Mouse (Mus musculus) forebrain, embryonic 12.5 days (tissue): ENCODE measurements at regions not wholly inside any gene's neighbourhood (a gene's known extent, or its start where the extent isn't known, plus 50 kb on each side); places are given as distances from the start of the nearest gene placed in this dataset.
A peak's percentile ranks its signal among the peaks of the same experiment; 100 is the strongest.

ENCODE experiments used
- ATAC-seq: fragments of 200-750 bp; cut with Nextera tagmentation; 2 replicates; pipeline ENCODE4 v1.8.0; 2017; ENCODE audit warnings: moderate TSS enrichment; ENCODE audit not compliant: low FRiP score
- H3K27ac ChIP-seq: fragments of 300-500 bp; sonication (generic); 2 replicates; pipeline ENCODE4 v1.5.1; 2016; ENCODE audit warnings: mild to moderate bottlenecking
- H3K27me3 ChIP-seq: fragments of 300-500 bp; sonication (generic); 2 replicates; pipeline ENCODE4 v1.6.1; 2016; ENCODE audit warnings: mild to moderate bottlenecking
- H3K36me3 ChIP-seq: fragments of 300-500 bp; sonication (generic); replicated peaks from 2 replicates; pipeline ENCODE4 v1.6.1; 2016; ENCODE audit warnings: mild to moderate bottlenecking
- H3K4me1 ChIP-seq: fragments of 300-500 bp; sonication (generic); 2 replicates; pipeline ENCODE4 v1.6.1; 2016
- H3K4me2 ChIP-seq: fragments of 300-500 bp; sonication (generic); 2 replicates; pipeline ENCODE4 v1.6.1; 2016; ENCODE audit warnings: mild to moderate bottlenecking, moderate library complexity
- H3K4me3 ChIP-seq: fragments of 300-500 bp; sonication (generic); replicated peaks from 2 replicates; pipeline ENCODE4 v1.5.1; 2016; ENCODE audit warnings: mild to moderate bottlenecking
- H3K9ac ChIP-seq: fragments of 300-500 bp; sonication (generic); 2 replicates; pipeline ENCODE4 v1.6.1; 2016; ENCODE audit warnings: mild to moderate bottlenecking
- H3K9me3 ChIP-seq: fragments of 300-500 bp; sonication (generic); 2 replicates; pipeline ENCODE4 v1.6.1; 2016
- WGBS: fragments of 180-500 bp; shearing (Covaris S2); methylation state at CpG from one replicate; pipeline ENCODE4 v1.1.7; 2016; 5-methylcytosine and 5-hydroxymethylcytosine counted together

DNA sequence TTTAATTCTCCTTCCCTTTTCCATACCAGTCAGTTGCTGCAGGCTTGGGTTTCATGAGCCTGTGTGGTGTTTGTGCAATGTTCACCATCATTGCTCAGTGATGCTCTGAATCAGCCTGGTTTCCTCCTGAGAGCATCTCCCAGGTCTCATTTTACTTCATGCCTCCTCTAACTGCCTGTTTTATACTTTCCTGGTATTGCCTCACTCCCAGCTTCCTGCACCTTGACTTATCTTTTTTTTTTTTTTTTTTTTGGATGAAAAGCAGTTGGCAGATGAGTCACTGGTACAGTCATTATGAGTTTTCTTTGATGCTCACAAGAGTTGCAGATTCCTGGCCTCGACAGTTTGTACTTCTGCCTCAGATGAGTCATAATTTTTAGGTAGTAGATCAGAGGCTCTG, 81.5 kb upstream of the Tet2 start:
- no peak overlapping the region for H3K27ac ChIP-seq
- 71% methylated on average over 1 of the region's 1 CpGs for WGBS
- H3K4me1 ChIP-seq: no peaks in the 10 kb centered on the region
- H3K4me3 ChIP-seq: no peak overlapping the region
- H3K27me3 ChIP-seq: no peaks in the 10 kb centered on the region; the same call in 1 of the 2 replicates
- H3K36me3 ChIP-seq: no peaks in the 10 kb centered on the region
- ATAC-seq: no peak
- H3K9ac ChIP-seq: no peak overlapping the region
- no peaks in the 10 kb centered on the region for H3K9me3 ChIP-seq
- H3K4me2 ChIP-seq: no peak overlapping the region

DNA sequence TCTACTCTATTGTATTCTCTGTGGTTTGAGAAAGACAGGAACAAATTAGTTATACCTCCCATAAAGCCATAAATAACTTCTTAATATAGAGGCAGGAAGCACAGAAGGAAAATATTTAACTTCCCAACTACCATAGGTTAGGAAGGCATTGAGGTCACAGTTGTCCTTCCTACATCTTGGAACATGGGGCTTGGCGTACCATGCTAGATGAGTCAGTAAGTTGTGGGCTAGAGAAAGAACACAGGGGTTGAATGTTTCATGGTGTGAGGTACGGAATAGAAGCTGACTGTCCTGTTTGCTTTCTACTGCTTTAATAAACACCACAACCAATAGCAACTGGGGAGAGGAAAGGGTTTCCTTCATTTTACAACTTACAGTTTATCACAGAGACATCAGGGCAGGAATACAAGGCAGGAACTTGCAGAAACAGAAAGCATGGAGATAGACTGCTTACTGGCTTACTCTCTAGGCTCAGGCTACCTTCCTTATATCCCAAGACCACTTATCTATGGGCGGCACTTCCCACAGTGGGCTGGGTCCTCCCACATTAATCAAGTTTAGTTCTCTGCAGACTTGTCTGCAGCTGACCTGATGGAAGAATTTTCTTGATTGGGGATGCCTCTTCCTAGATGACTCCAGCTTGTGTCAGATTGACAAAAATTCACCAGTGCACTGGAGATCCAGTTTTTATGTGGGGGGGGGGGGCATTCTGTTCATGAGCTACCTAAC, 82.3 kb upstream of the Tet2 start:
- H3K27ac ChIP-seq: no peak overlapping the region
- H3K36me3 ChIP-seq: no peaks in the 10 kb centered on the region
- H3K4me2 ChIP-seq: no peak overlapping the region
- ATAC-seq: no peak
- no peaks in the 10 kb centered on the region for H3K9me3 ChIP-seq
- no peak overlapping the region for H3K4me3 ChIP-seq
- H3K27me3 ChIP-seq: no peaks in the 10 kb centered on the region; the same call in 1 of the 2 replicates
- 90% methylated on average over 3 of the region's 3 CpGs for WGBS
- H3K9ac ChIP-seq: no peak overlapping the region
- H3K4me1 ChIP-seq: no peaks in the 10 kb centered on the region

DNA sequence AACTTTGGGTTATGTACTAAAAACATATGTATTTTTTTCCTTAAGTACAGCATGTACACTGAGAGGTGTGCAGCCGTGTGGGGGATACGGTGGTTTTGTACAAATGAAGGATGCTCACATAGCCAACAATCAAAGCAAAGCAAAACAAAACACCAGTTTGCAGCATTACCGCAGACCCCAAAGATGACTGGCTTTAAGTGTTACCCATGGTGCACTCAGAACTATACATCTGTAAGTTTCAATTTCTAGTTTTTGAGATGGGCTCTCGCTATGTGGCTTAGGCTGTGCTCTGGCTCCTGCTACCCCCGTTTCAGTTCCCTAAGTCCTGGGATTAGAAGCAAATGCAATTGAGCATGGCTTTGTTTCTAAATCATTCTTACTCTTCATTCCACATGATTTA, 89.4 kb upstream of the Tet2 start:
- ATAC-seq: no peak

DNA sequence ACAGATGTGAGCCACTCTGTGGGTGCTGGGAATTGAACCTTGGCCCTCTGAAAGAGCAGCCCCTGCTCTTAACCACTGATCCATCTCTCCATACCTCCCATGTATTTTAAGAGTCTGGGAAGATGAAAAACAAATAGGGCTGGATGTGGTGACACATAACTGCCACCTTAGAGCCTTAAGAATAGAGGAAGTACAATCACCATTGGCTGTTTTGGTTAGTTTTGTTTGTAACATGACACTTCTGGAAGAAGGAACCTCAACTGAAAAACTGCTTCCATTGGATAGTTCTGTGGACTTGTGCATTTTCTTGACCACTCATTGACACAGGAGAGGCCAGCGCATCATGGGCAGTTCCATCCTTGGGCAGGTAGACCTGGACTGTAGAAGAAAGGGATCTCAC, 100.7 kb upstream of the Tet2 start:
- no peak overlapping the region for H3K4me3 ChIP-seq
- WGBS: 95% methylated on average over 1 of the region's 1 CpGs
- no peaks in the 10 kb centered on the region; the same call in none of the 2 replicates for H3K4me1 ChIP-seq
- no peaks in the 10 kb centered on the region for H3K9me3 ChIP-seq
- H3K4me2 ChIP-seq: no peak overlapping the region
- H3K36me3 ChIP-seq: no peaks in the 10 kb centered on the region
- no peak overlapping the region for H3K27ac ChIP-seq
- H3K27me3 ChIP-seq: no peaks in the 10 kb centered on the region
- no peak for ATAC-seq
- H3K9ac ChIP-seq: no peak overlapping the region

More for the DNA sequence above, 89.4 kb upstream of the Tet2 start:
- WGBS: 86% methylated on average over 5 of the region's 5 CpGs
- no peak overlapping the region for H3K4me3 ChIP-seq
- no peak overlapping the region for H3K4me2 ChIP-seq
- no peak overlapping the region for H3K9ac ChIP-seq
- no peaks in the 10 kb centered on the region for H3K9me3 ChIP-seq
- H3K27ac ChIP-seq: no peak overlapping the region
- no peaks in the 10 kb centered on the region for H3K36me3 ChIP-seq
- H3K4me1 ChIP-seq: no peaks in the 10 kb centered on the region
- H3K27me3 ChIP-seq: no peaks in the 10 kb centered on the region; the same call in 1 of the 2 replicates

DNA sequence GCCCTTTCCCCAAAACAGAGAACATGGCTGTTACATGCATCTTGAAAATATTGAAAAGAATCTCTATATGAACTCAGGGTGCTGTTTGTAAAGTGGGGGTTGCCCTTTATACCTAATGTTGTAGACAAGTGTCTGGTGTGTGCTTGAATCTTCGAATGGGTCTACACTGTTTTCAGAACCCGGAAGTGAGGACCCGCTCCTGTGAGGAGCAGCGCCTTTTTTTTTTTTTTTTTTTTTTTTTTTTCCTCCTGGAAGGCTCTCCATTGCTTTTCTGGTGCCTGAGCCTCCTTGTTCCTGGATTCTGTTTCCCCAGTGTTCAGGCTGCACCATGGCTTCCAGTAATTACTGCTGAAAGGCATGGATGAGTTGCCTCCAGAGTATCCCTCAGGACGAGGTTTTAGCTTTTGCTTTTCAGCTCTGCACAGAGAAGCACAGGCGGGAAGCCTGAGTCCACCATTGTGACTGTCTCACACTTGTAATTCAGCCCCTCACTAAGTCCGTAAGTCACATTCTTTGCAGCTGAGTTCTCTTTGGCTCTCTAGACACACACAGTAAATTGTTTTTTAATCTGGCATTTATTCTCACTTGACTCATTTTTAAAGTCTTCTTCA, 101.6 kb upstream of the Tet2 start:
- Histone ChIP-seq H3K36me3 (no peaks in the 10 kb centered on the region), H3K27me3 (no peaks in the 10 kb centered on the region), H3K9me3 (no peaks in the 10 kb centered on the region), H3K4me2 (no peak overlapping the region), H3K9ac (no peak overlapping the region), H3K4me1 (no peaks in the 10 kb centered on the region; the same call in none of the 2 replicates), H3K4me3 (no peak overlapping the region), H3K27ac (no peak overlapping the region)
- WGBS: 36% methylated on average over 7 of the region's 7 CpGs
- 0 out of 2 replicates have a peak, but pooled peaks have one; percentile 68 for ATAC-seq

DNA sequence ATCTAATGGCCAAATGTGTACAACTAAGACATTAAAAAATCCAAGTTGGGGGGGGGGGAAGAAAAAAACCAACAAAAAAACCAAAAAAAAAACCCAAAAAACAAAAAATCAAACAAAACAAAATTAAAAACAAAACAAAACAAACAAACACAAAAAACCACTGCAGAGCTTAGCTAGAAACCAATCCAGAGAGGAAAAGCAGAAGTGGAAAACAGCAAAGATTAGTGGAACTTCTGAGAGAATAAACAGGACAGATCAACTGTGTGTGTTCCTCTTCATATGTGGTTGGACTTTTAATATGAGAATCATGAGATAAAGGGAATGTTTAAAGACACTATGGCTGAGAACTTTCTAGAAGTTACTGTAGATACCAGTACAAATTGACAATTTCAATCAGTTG, 105.1 kb upstream of the Tet2 start:
- no peaks in the 10 kb centered on the region; the same call in none of the 2 replicates for H3K4me1 ChIP-seq
- no peak overlapping the region for H3K4me2 ChIP-seq
- no peak overlapping the region for H3K9ac ChIP-seq
- ATAC-seq: no peak
- no peak overlapping the region for H3K27ac ChIP-seq
- H3K4me3 ChIP-seq: no peak overlapping the region
- no peaks in the 10 kb centered on the region for H3K9me3 ChIP-seq
- H3K27me3 ChIP-seq: no peaks in the 10 kb centered on the region
- H3K36me3 ChIP-seq: no peaks in the 10 kb centered on the region

DNA sequence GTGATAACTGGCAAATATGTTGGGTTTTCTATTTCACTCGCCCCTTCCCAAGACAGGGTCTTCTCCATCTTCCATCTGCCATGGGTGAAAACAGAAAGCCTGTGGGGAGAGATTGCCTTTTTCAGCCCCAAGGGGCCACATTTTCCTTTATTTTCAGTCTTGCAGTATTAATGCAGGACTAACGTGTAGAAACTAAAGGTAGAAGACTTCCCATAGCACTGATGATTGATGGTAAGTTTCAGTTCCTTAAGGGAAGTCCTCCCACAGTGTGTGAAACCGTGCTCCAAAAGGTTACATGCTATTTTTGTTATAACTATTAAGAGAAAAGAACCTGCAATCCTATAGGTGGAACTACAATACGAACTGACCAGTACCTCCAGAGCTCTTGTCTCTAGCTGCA, 107.1 kb upstream of the Tet2 start:
- Histone ChIP-seq H3K27ac (no peak overlapping the region), H3K4me2 (no peak overlapping the region), H3K27me3 (no peaks in the 10 kb centered on the region), H3K36me3 (no peaks in the 10 kb centered on the region), H3K9me3 (no peaks in the 10 kb centered on the region), H3K4me1 (no peaks in the 10 kb centered on the region), H3K9ac (no peak overlapping the region), H3K4me3 (no peak overlapping the region)
- ATAC-seq: no peak
- 87% methylated on average over 4 of the region's 4 CpGs for WGBS

DNA sequence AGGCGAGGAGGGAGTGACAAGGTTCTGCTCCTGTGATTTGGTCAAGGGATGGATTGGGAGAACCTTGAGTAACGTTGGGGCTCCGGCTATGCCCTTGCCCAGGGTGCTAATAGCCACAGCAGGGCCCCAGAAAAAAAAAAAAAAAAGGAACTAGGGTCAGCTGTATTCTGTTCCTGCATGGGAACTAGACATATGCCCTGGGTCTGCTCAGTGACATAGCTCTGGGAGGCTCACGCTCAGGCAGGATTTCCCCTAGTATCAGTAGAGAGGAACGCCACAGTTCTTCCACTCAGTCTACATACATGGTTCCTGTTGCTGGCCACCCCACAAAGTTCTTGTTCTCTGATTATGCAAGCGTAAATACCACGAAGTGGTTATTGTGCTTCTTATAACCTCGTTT, 114.8 kb upstream of the Tet2 start:
- H3K4me3 ChIP-seq: no peak overlapping the region
- no peak for ATAC-seq
- H3K27me3 ChIP-seq: no peaks in the 10 kb centered on the region
- H3K9me3 ChIP-seq: no peaks in the 10 kb centered on the region
- H3K9ac ChIP-seq: no peak overlapping the region
- no peaks in the 10 kb centered on the region for H3K4me1 ChIP-seq
- WGBS: 86% methylated on average over 8 of the region's 8 CpGs
- no peak overlapping the region for H3K4me2 ChIP-seq
- no peaks in the 10 kb centered on the region for H3K36me3 ChIP-seq
- no peak overlapping the region for H3K27ac ChIP-seq

DNA sequence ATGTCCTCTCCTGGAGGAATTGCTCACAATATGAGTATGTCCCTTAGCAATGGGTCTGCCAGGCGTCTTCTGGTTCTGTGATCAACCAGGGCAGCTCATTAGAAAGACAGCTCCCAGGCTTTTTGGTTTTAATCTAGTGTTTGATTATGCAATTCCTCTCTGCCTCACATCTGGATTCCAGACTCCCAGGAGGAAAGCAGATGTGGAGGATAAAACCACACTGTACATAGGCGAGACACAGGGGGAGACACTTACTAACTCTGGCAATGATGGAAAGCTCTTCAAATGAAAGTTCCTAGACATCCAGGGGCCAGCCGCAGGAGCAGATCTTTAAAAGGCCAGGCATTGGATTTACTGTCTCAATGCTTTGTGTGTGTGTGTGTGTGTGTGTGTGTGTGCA, 116.4 kb upstream of the Tet2 start:
- Histone ChIP-seq H3K9me3 (no peaks in the 10 kb centered on the region), H3K27ac (no peak overlapping the region), H3K27me3 (no peaks in the 10 kb centered on the region), H3K4me3 (no peak overlapping the region), H3K4me1 (no peaks in the 10 kb centered on the region), H3K36me3 (no peaks in the 10 kb centered on the region), H3K9ac (no peak overlapping the region), H3K4me2 (no peak overlapping the region)
- no peak for ATAC-seq
- 88% methylated on average over 3 of the region's 3 CpGs for WGBS

DNA sequence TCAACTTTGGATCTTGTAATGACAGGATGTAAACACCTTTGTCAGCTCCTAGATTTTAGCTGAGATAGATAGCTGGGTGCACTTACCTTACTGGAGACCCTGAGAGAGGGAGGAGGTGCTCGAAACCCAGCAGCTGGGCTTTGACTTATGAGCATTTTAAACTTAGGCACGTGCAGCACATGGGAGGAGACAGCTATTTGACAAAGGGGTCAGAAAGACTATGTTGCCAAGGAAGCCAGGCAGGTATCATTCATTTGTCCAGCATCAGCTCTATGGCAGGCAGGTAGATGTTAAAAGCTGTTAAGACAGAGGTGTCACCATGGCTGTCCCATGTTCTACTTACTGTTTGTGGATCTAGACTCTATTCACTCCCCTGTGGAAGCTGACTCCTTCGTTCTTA, 120.0 kb upstream of the Tet2 start:
- Histone ChIP-seq H3K27ac (no peak overlapping the region), H3K36me3 (no peaks in the 10 kb centered on the region), H3K9ac (no peak overlapping the region), H3K27me3 (no peaks in the 10 kb centered on the region), H3K4me2 (no peak overlapping the region), H3K9me3 (no peaks in the 10 kb centered on the region), H3K4me1 (no peaks in the 10 kb centered on the region), H3K4me3 (no peak overlapping the region)
- ATAC-seq: no peak
- WGBS: 86% methylated on average over 3 of the region's 3 CpGs

DNA sequence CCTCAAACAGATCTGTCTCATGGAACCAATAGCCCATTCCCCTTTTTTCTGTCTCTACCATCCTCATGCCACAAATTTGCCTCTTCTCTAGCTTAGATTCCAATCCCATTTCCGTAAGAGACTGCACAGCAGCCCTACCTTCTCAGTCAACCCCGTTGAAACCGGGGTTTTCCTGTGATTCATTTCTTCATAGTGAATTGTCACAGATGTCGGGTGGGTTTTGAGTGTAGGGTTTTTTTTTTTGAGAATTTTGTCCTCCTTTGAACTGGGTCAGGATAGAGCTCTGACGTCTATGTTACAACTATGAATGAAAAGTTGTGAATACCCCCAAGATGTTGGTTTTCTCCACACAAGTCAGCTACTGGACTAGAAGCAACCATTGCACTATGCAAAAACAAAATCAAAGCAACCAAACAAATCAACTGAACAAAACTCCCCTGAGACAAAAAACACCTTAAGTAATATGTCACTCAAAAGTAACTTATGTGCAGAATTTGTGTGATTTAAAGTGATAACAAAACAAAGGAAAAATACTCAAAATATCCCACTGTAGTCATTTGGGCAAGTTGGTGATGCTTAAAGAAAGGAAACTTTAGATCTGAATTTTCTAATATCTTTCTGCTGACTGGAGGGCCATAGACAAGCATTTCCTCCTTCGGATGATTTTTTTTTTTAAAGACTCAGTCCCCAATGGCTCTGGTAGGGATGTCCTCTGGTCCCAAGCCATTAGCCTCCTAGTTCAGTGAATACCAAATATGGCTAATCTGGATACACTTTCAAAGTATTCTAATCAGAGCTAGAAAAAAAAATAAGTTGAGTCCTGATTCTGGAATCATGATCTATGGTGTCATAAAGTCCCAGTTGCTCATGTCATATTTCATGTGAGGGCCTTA, 120.7 kb upstream of the Tet2 start:
- H3K27me3 ChIP-seq: no peaks in the 10 kb centered on the region
- WGBS: 90% methylated on average over 6 of the region's 6 CpGs
- no peaks in the 10 kb centered on the region for H3K9me3 ChIP-seq
- no peak overlapping the region for H3K4me3 ChIP-seq
- no peak for ATAC-seq
- no peaks in the 10 kb centered on the region for H3K36me3 ChIP-seq
- H3K27ac ChIP-seq: no peak overlapping the region
- H3K4me2 ChIP-seq: no peak overlapping the region
- no peaks in the 10 kb centered on the region for H3K4me1 ChIP-seq
- H3K9ac ChIP-seq: no peak overlapping the region

DNA sequence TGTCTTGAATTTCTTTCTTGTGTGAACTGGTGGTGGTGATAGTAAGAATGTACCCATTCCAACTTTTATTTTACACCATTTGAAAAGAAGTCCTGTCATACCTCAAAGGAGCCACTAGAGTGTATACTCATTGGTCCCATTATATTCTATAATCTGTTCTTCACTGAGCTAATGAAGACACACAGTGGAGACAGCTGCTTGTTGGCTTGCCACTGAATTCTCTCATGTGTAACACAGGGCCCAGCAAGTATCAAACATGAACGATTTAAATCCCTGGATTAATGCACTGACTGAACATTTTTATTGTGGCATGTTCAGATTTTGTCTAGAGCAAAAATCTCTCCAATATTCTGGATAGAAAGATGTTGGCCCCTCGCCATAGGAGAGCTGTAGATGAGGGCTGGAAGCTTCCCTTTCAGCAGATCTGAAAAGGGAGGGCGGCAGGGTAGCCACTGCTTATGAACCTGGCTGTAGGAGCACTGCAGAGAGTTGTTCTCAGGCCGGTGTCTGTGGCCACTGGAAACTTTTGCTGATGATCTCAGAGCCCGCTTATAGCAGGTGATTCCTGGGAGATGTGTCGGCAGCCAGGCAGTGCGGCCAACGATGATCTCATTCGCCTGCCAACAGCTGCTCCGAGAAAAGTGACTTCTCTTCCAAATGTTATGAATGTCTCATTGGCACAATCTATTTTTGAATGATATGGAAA, 128.0 kb upstream of the Tet2 start:
- no peak overlapping the region for H3K4me2 ChIP-seq
- no peak overlapping the region for H3K27ac ChIP-seq
- ATAC-seq: peak; percentile 53; the same call in 1 of the 2 replicates
- no peaks in the 10 kb centered on the region for H3K4me1 ChIP-seq
- no peaks in the 10 kb centered on the region for H3K36me3 ChIP-seq
- H3K4me3 ChIP-seq: no peak overlapping the region
- H3K9me3 ChIP-seq: no peaks in the 10 kb centered on the region
- 81% methylated on average over 10 of the region's 10 CpGs for WGBS
- no peak overlapping the region for H3K9ac ChIP-seq
- H3K27me3 ChIP-seq: no peaks in the 10 kb centered on the region
